Mouse (Mus musculus) heart, embryonic 11.5 days (tissue): ENCODE data around the gene Eif4e2. TPM values are rescaled to one million over a fixed set of nuclear protein-coding genes. Genes with fewer than 3 reads are reported as not detected.

ENCODE experiments used
- ATAC-seq: fragments of 200-750 bp; cut with Nextera tagmentation; replicated peaks from 2 replicates; pipeline ENCODE4 v1.8.0; 2017; ENCODE audit warnings: moderate library complexity; ENCODE audit not compliant: insufficient number of reproducible peaks, low FRiP score, low TSS enrichment
- H3K27ac ChIP-seq: fragments of 300-500 bp; sonication (generic); 2 replicates; pipeline ENCODE4 v1.5.1; 2014; ENCODE audit warnings: mild to moderate bottlenecking, low read depth, low read length
- H3K27me3 ChIP-seq: fragments of 300-500 bp; sonication (generic); 2 replicates; pipeline ENCODE4 v1.6.1; 2014; ENCODE audit warnings: mild to moderate bottlenecking, low read length, mixed read lengths; ENCODE audit not compliant: control insufficient read depth, insufficient read depth
- H3K36me3 ChIP-seq: fragments of 300-500 bp; sonication (generic); 2 replicates; pipeline ENCODE4 v1.6.1; 2014; ENCODE audit warnings: mild to moderate bottlenecking, low read length, moderate library complexity, mixed read lengths; ENCODE audit not compliant: control insufficient read depth, insufficient read depth
- H3K4me1 ChIP-seq: fragments of 300-500 bp; sonication (generic); 2 replicates; pipeline ENCODE4 v1.6.1; 2014; ENCODE audit warnings: low read length; ENCODE audit not compliant: control insufficient read depth, insufficient read depth
- H3K4me2 ChIP-seq: fragments of 300-500 bp; sonication (generic); 2 replicates; pipeline ENCODE4 v1.6.1; 2014; ENCODE audit warnings: mild to moderate bottlenecking, moderate library complexity
- H3K4me3 ChIP-seq: fragments of 300-500 bp; sonication (generic); 2 replicates; pipeline ENCODE4 v1.5.1; 2014; ENCODE audit warnings: low read depth, low read length
- H3K9ac ChIP-seq: fragments of 300-500 bp; sonication (generic); 2 replicates; pipeline ENCODE4 v1.6.1; 2014; ENCODE audit warnings: mild to moderate bottlenecking, low read depth, low read length, moderate library complexity
- H3K9me3 ChIP-seq: fragments of 300-500 bp; sonication (generic); replicated peaks from 2 replicates; pipeline ENCODE4 v1.6.1; 2016; ENCODE audit warnings: low read length; ENCODE audit not compliant: control insufficient read depth
- WGBS: fragments of 180-500 bp; shearing (Covaris S2); extraction: QIAGEN DNeasy Blood & Tissue Kit; methylation state at CpG from one replicate; pipeline ENCODE4 v1.1.7; 2014; ENCODE audit not compliant: insufficient replicate concordance; 5-methylcytosine and 5-hydroxymethylcytosine counted together
- polyA plus RNA-seq: library from polyadenylated mRNA; unstranded; fragments of >200 nt; fragmentation: Nextera tagmentation; extraction: Ambion mirVana; gene quantifications from 2 replicates; pipeline ENCODE4 v1.2.1, GENCODE M21; 2014

Eif4e2 gene
- polyA plus RNA-seq, 1 experiment from 2014 or later, result 121 TPM

- H3K27me3 ChIP-seq, result no peaks in the 10 kb centered on the region
- no peak overlapping the region for H3K4me2 ChIP-seq
- H3K4me1 ChIP-seq, result 0 out of 2 replicates have a peak, but pooled peaks cover 5% of the 10 kb centered on the region
- no peak overlapping the region for H3K9ac ChIP-seq
- H3K4me3 ChIP-seq, result no peak overlapping the region
- H3K9me3 ChIP-seq, result no peaks in the 10 kb centered on the region
- 56% methylated on average over 8 of the region's 8 CpGs for WGBS
- peaks cover 5% of the 10 kb centered on the region for H3K36me3 ChIP-seq
- no peak overlapping the region for H3K27ac ChIP-seq
- ATAC-seq, result no peak
Observed at GRCm38 (mm10) chr1:87239056-87239455, 25.3 kb downstream of the Eif4e2 start.

DNA sequence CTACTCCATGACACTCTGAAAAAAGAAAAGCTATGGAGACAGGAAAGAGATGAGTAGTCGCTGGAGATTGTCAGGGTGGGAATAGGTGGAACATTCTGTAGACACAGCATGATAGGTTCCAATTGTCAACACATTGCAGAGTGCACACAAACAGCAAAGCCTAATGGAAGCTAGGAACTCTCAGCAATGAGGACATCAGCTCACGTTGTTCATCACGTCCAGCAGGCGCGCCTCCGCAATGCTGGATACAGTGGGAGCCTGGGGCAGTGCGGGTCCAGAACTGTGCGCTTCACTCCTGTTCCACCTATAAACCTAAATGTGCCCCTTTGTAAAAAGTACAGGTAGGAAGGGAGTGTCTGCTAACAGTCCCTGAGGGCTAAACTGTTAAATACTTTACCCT lies 29.3 kb downstream of the Eif4e2 start:
- Histone ChIP-seq H3K36me3 (peaks cover 3% of the 10 kb centered on the region), H3K9me3 (no peaks in the 10 kb centered on the region), H3K27me3 (no peaks in the 10 kb centered on the region), H3K9ac (no peak overlapping the region), H3K27ac (no peak overlapping the region), H3K4me2 (no peak overlapping the region), H3K4me3 (no peak overlapping the region), H3K4me1 (0 out of 2 replicates have a peak, but pooled peaks cover 5% of the 10 kb centered on the region)
- ATAC-seq, result no peak
- WGBS, result 86% methylated on average over 8 of the region's 8 CpGs

DNA sequence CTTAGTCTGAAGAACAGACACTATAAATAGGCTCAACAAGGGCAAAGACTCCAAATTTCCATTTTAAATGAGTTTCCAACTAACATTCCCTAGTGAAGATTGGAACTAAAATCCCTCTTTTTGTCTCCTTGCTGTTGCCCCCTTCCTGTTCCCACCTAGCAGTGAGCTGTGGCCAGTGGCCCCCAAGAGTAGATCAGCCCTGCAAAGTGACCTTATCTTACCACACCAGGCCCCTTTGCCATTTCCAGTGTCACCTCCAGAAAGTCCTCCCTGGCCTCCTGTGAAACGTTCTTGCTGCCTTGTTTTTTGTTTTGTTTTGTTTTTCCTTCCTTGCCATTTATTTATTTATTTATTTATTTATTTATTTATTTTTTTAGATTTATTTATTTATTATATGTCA lies 31.7 kb downstream of the Eif4e2 start:
- Histone ChIP-seq H3K9ac (no peak overlapping the region), H3K4me3 (no peak overlapping the region), H3K4me1 (no peaks in the 10 kb centered on the region), H3K36me3 (no peaks in the 10 kb centered on the region), H3K27me3 (no peaks in the 10 kb centered on the region), H3K9me3 (no peaks in the 10 kb centered on the region), H3K27ac (no peak overlapping the region), H3K4me2 (no peak overlapping the region)
- no peak; the same call in 1 of the 2 replicates for ATAC-seq
- WGBS, result 38% methylated on average over 1 of the region's 1 CpGs

- WGBS, result 27% methylated on average over 22 of the region's 22 CpGs
Observed at GRCm38 (mm10) chr1:87245929-87246815, 32.5 kb downstream of the Eif4e2 start.

GRCm38 (mm10) chr1:87252040-87252609 lies 38.4 kb downstream of the Eif4e2 start:
- Histone ChIP-seq H3K9me3 (no peaks in the 10 kb centered on the region), H3K27ac (no peak overlapping the region), H3K4me1 (no peaks in the 10 kb centered on the region), H3K4me3 (no peak overlapping the region), H3K9ac (no peak overlapping the region), H3K4me2 (no peak overlapping the region), H3K27me3 (peaks cover 5% of the 10 kb centered on the region), H3K36me3 (no peaks in the 10 kb centered on the region)
- 61% methylated on average over 5 of the region's 5 CpGs for WGBS
- ATAC-seq, result no peak

More at GRCm38 (mm10) chr1:87245929-87246815, 32.5 kb downstream of the Eif4e2 start:
- H3K27me3 ChIP-seq, result no peaks in the 10 kb centered on the region
- no peak overlapping the region for H3K4me3 ChIP-seq
- no peaks in the 10 kb centered on the region for H3K9me3 ChIP-seq
- H3K36me3 ChIP-seq, result no peaks in the 10 kb centered on the region
- peak; percentile 78 for ATAC-seq
- H3K27ac ChIP-seq, result no peak overlapping the region
- H3K4me2 ChIP-seq, result peak overlapping the region; percentile 47
- H3K9ac ChIP-seq, result 0 out of 2 replicates have a peak overlapping the region, but pooled peaks have one; percentile 28
- H3K4me1 ChIP-seq, result no peaks in the 10 kb centered on the region

DNA sequence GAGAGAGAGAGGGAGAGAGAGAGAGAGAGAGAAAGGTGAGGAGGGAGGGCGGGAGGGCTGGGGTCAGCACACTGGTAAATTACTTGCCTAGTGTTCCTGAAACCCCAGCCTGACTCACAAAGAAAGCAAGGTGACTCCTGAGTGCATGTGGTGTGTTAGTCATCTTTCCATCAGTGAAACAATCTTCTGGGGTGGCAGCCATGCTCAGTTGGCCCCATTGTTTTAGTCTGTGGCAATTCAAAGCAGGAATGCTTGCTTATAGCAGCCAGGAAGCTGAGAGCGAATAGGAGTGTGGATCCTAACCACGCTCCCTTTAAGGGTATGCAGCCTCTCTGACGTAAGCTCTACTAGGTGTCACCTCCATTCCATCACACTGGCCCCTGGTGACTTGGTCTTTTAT lies 41.5 kb downstream of the Eif4e2 start:
- Histone ChIP-seq H3K9me3 (no peaks in the 10 kb centered on the region), H3K27me3 (peaks cover 25% of the 10 kb centered on the region), H3K9ac (no peak overlapping the region), H3K36me3 (no peaks in the 10 kb centered on the region), H3K4me1 (no peaks in the 10 kb centered on the region), H3K4me3 (no peak overlapping the region), H3K4me2 (no peak overlapping the region), H3K27ac (no peak overlapping the region)
- ATAC-seq, result no peak
- 61% methylated on average over 4 of the region's 4 CpGs for WGBS

GRCm38 (mm10) chr1:87257691-87258090 lies 44.0 kb downstream of the Eif4e2 start:
- H3K27me3 ChIP-seq, result peaks cover 47% of the 10 kb centered on the region
- no peaks in the 10 kb centered on the region for H3K4me1 ChIP-seq
- H3K4me3 ChIP-seq, result no peak overlapping the region
- ATAC-seq, result no peak
- H3K4me2 ChIP-seq, result no peak overlapping the region
- 13% methylated on average over 11 of the region's 11 CpGs for WGBS
- H3K27ac ChIP-seq, result no peak overlapping the region
- H3K36me3 ChIP-seq, result no peaks in the 10 kb centered on the region
- H3K9me3 ChIP-seq, result no peaks in the 10 kb centered on the region
- H3K9ac ChIP-seq, result no peak overlapping the region

GRCm38 (mm10) chr1:87258484-87258883 lies 44.8 kb downstream of the Eif4e2 start:
- Histone ChIP-seq H3K27me3 (peaks cover 53% of the 10 kb centered on the region), H3K4me2 (0 out of 2 replicates have a peak overlapping the region, but pooled peaks have one; percentile 19)

More at GRCm38 (mm10) chr1:87258484-87258883, 44.8 kb downstream of the Eif4e2 start:
- no peak overlapping the region for H3K4me3 ChIP-seq
- H3K9ac ChIP-seq, result no peak overlapping the region
- no peaks in the 10 kb centered on the region for H3K36me3 ChIP-seq
- H3K4me1 ChIP-seq, result no peaks in the 10 kb centered on the region
- no peak for ATAC-seq
- no peaks in the 10 kb centered on the region for H3K9me3 ChIP-seq
- no peak overlapping the region for H3K27ac ChIP-seq
- 9% methylated on average over 14 of the region's 14 CpGs for WGBS
